Mouse (Mus musculus) right cerebral cortex, postnatal 4 days (tissue): ENCODE measurements around the gene Sparc.
A peak's percentile ranks its signal among the peaks of the same experiment; 100 is the strongest.

Experiments
- DNase-seq: peaks from one replicate; pipeline ENCODE4 v3.0.0-alpha.2; 2022

Sparc gene

DNA sequence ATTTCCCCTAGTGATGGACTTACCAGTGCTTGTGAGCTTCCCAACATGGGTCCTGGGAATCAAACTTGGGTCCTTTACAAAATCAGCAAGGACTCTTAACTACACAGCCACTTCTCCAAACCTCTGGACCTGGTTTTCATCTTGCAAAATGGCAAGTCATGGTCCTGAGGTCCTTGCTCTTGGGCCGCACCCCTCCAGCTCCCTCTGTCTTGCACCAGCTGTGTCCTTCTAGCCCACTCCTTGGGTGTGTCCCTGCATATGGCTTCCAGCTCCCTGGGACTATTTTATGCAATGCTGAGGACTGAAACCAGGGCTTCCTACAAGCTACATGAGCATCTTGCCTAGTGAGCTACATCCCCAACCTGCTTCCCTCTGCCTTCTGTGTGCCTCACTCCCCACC, at the start of gene Sparc:
Sparc (minus strand) TSS at position 206 of the 400 bp plus-strand sequence.
- DNase-seq, result no peak

- no peak for DNase-seq
These were observed 48.5 kb upstream of the Sparc start for GRCm38 (mm10) chr11:55471467-55471866.

GRCm38 (mm10) chr11:55470761-55471160, 47.8 kb upstream of the Sparc start:
- no peak for DNase-seq

DNA sequence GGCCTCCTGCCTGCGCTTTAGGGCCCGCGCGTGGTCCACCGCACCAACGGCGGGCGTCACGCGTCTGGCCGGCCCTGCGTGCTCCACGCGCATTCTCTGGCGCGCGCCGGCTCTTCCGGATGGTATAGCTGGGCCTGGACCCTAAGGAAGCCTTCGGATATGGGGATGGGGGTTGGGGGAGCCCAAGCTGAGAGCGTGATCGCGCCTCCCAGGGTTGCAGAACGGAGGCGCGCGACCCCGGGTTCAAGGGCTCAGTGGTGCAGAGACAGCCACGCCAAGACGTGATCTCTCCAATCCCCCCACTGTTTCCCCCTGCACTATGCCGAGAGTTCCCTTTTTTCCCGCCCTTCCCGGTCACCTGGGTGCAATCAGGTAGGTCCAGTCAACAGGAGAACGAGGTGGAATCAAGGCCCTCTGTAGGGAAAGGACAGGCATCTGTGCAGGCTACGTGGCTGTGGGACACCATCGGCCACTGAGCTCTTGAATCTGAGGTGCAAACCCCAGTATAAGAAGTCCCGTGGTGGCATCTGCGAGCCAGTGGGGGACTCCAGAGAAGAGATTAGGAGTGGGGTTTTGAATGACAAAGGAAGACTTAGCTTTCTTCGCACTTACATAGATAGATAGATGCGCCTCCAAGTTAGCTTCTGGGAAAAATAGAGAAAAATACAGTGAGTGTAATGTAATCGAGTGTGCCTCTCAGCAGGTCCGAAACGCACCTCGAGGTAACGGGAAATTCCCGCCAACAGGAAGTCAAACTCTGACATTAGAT, 47.1 kb upstream of the Sparc start:
- DNase-seq, result no peak

GRCm38 (mm10) chr11:55469048-55469843, 46.3 kb upstream of the Sparc start, which contains the start of gene G3bp1:
G3bp1 (plus strand) TSS chr11:55469685.
- DNase-seq, result peak; percentile 98

- peak; percentile 33 for DNase-seq
These were observed 45.6 kb upstream of the Sparc start for GRCm38 (mm10) chr11:55468611-55469047.

DNA sequence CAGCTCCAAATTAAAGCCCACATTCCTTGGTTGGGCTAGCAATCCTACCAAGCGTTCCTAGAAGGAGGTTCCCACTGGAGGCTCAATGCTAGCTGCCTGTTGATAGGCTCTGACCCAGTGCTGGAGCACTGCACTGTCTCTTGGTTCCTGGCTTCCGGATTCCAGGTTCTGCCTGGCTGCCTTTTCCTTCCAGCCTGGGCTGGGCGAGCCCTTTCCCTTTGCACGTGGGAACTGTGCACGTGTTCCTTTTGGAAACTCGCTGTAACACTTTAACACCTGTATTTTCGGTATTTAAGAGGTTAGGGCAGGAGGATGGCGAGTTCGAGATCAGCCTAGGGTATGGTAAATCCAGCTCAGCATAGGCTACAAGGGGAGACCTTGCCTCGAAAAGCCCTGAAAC, 45.0 kb upstream of the Sparc start:
- no peak for DNase-seq

- DNase-seq, result no peak
These were observed 42.2 kb upstream of the Sparc start for GRCm38 (mm10) chr11:55465177-55465576.

DNA sequence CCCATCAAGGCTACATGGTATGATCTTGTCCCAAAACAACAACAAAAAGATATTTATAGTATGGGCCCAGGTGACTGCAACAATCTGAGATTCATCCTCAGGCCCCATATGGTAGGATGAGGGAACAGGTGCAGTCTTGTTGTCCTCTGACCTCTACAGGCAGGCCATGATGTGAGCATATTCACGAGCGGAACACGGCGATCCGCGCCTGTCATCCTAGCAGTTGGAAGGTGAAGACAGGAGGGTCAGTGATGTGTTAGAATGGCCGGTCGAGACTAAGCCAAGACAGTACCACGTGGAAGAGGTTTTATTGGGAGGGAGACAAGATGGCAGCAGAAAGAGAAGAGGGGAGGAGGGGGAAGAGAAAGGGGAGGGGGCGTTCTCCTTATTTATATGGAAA, 41.7 kb upstream of the Sparc start:
- no peak for DNase-seq

DNA sequence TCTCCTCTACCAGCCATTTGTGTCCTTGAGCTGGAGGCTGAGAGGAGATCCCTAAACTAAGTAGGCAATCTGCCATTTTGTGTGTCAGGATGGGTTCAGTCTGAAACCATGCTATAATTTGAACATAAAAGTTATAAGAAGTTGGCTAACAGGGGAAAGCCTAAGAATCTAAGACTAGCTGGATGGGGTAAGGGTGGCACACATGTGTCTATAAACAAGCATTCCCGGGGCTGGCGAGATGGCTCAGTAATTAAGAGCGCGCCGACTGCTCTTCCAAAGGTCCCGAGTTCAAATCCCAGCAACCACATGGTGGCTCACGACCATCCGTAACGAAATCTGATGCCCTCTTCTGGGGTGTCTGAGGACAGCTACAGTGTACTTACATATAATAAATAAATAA, 39.2 kb upstream of the Sparc start:
- DNase-seq, result no peak

- DNase-seq, result peak; percentile 85
These were observed 38.1 kb upstream of the Sparc start, which contains the start of gene Atox1 for GRCm38 (mm10) chr11:55461019-55461645. Atox1 (minus strand) TSS chr11:55461239.

DNA sequence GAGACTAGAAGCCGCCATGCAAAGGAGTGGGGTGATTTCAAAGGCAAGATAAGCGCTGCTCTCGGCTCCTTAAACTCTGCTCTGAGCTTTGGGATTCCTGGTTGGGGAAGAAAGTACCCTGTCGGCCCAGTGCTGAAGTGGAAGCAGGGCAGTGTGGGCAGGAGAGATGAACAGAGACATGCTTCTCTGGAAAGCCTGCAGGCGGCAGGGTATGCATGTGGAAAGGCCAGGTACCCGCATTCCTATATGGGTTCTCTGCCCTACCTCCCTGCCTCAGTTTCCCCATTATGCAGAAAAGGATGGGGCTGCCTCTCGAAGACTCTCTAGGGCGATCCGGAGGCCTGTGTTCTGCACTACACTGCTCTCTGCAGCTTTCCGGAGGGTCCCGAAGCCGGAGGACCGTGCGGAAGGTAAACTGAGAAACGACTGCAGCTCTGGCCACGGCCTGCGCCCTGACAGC, 37.6 kb upstream of the Sparc start:
- DNase-seq, result no peak

- DNase-seq, result no peak
These were observed 37.0 kb upstream of the Sparc start for GRCm38 (mm10) chr11:55459850-55460558.

DNA sequence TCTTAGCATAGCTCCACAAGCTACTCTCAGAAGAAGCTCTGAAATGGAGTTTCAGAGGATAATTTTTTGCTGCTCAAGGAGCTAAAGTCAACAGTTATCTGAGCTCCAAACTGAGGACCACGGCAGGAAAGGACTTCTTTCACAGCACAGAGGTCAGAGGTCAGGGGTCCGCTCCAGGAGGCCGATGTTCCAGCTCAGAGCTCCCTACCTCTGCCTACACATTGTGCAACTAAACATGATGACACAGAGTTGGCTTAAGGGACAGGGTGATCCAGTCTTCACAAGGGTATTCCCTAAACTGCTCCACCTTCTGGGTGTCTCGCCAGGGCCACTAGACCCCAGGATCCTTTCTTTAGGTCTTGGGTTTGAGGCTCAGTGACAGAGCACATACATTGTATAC, 35.5 kb upstream of the Sparc start:
- DNase-seq, result no peak

- no peak for DNase-seq
These were observed 32.2 kb upstream of the Sparc start for GRCm38 (mm10) chr11:55455166-55455565.

- no peak for DNase-seq
These were observed 30.7 kb upstream of the Sparc start for GRCm38 (mm10) chr11:55453640-55454039.

GRCm38 (mm10) chr11:55450311-55450710, 27.3 kb upstream of the Sparc start:
- no peak for DNase-seq

DNA sequence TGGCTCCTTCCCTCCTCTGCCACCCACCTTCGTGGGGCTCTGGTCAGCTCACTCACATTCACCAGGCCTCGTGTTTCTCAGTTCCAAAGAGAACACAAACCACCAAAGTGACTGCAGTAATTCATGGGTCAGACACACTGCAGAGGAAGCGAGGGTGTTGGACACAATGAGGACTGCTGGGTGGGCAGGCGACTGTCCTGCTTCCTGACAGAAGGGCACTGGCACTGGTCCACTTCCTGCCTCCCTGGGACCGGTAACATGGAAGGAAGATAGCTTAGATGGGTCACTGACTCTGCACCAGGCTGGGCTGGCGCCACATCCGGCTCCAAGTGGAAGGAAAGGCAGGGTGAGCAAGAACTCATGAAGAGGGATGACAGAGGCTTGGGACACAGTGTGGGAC, 26.5 kb upstream of the Sparc start:
- no peak for DNase-seq

DNA sequence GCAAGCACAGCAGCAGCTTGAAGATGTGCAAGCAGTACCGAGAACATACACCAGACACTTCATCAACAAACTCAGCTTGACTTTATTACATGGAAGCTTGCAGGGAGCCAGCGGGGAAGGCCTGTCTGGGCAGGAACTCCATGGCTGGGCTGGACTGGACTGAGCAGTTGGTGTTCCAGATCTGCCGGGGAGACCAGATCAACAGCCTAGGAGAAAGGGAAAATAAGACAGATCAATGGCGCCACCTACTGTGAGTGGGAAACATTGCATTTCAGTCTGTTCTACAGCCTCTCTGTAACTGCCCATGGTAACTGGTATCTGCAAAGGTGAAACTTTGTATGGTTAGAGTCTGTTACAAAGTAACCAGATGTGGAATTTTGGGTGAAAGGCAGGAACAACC, 23.6 kb upstream of the Sparc start:
- peak; percentile 75 for DNase-seq

DNA sequence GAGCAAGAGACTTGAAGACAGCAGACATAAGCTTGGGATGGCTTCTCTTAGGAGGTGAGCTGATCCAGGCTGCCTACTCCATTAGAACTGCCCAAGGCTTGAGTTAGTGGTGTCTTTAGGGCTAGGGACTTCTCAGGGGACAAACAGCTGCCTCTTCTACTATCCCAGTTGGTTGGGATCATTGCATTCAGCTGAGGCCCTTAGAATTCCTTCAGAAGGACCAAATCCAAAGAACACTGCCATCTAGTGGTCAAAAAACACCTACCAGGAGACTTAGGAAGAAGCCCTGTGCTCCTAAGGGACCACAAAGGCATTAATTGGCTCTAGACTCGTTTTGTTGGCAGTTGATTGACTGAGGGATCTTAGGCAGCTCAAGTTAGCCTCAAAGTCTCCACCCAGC, 21.8 kb upstream of the Sparc start:
- no peak for DNase-seq

DNA sequence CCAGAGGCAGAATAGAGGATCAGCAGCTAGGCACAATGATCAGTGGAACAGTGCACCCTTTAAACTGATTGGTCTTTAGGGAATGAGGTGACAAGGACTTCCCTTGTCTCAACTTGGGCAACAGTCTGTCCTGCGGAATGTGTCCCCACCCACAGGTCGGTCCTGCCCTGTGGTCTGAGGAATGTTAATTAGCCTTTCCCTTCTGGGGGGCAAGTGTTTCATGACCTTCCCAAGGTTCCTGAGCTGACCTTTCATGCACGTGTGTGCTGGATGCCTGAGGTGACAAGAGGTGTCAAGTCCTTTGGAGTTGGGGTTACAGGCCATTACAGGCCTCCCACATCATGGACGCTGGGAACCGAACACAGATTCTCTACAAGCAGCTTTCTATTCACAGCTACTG, 16.7 kb upstream of the Sparc start:
- no peak for DNase-seq

GRCm38 (mm10) chr11:55438031-55438430, 15.0 kb upstream of the Sparc start:
- peak; percentile 39 for DNase-seq

DNA sequence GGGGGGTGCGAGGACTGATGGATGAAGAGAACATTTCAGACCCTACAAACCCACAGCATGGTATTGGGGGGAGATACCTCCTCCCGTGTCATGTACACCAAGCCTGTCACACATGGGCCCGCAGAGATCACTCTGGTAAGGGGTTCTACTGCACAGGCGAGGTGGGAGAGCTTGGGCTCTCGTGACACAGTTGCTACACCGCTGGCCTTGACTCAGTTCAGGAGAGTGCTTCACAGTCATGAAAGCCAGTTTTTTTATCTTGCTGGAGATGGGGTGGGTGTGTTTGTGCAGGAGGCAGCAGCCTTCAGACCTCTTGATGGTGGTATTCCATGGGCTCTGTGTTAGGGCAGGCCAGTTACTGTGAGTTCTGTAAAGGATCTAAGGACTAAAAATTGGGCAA, 13.1 kb upstream of the Sparc start:
- DNase-seq, result no peak
